In the genomic region with DNA sequence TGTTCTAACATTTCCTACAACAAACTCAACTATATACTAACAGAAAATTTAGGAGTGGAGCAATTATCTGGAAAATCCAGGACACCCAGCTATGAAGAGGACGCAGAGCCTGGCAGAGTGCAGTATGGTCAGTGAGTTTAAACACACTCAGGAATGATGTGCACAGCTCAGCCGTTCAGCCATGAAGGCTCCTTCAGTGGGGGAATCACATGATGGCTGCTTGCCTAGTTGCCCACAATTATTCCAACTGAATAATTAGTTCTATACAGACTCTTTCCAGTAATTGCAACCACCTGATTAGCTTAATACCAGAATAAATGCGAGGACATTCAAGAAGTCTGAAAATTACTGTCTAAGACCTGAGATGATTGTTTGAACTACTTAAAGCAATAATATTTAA, we compare ENCODE assay signal across 13 mouse cellular contexts. TPM values are rescaled to one million over a fixed set of nuclear protein-coding genes. Genes with fewer than 3 reads are reported as not detected.
"Had no signal": no experiment of that assay in that cellular context is flagged by ENCODE, and none has a peak within 500 bp of the region (broad histone marks: within the 10 kb centered on the region; RNA-seq: fewer than 3 reads in every experiment).

No protein-coding gene starts in this region.

- H3K36me3 ChIP-seq: kidney, embryonic 15.5 days; limb, embryonic 13.5 days; liver, embryonic 15.5 days; neural tube, embryonic 12.5 days had no signal

- H3K4me3 ChIP-seq: kidney, embryonic 15.5 days; limb, embryonic 13.5 days; liver, embryonic 15.5 days; neural tube, embryonic 12.5 days had no signal

- H3K4me1 ChIP-seq: liver, embryonic 15.5 days; neural tube, embryonic 12.5 days had no signal

- H3K9me3 ChIP-seq: kidney, embryonic 15.5 days; limb, embryonic 13.5 days; liver, embryonic 15.5 days; neural tube, embryonic 12.5 days had no signal

- H3K4me2 ChIP-seq: kidney, embryonic 15.5 days; limb, embryonic 13.5 days; liver, embryonic 15.5 days; neural tube, embryonic 12.5 days had no signal

- ATAC-seq: lung, postnatal 0 days had no signal

- H3K27me3 ChIP-seq: kidney, embryonic 15.5 days; limb, embryonic 13.5 days; liver, embryonic 15.5 days; neural tube, embryonic 12.5 days had no signal

- H3K9ac ChIP-seq: kidney, embryonic 15.5 days; limb, embryonic 13.5 days; liver, embryonic 15.5 days; neural tube, embryonic 12.5 days had no signal

- H3K27ac ChIP-seq: kidney, embryonic 15.5 days; limb, embryonic 13.5 days; liver, embryonic 15.5 days; neural tube, embryonic 12.5 days; stomach, postnatal 0 days had no signal

- DNase-seq: kidney, postnatal 14 days; left cerebral cortex, postnatal 4 days; lung, adult 2 months; lung, postnatal 36 days; midbrain, embryonic 14.5 days; right cerebral cortex, postnatal 14 days had no signal

RNA-seq across cellular contexts. Expression of a gene that starts 31.9 kb away (rescaled TPM):
- total RNA-seq: neutrophil, adult 5-6 weeks had no signal
